8 mouse cellular contexts compared by ENCODE assay signal in genomic region chr1:89576985-89577384, GRCm38 (mm10).
DNase-seq lines count a peak whose midpoint lies in the region; ATAC-seq and TF ChIP-seq lines count a peak whose summit lies in the region.

No protein-coding gene starts in this region.

- H3K27me3 ChIP-seq in thymus, adult 2 months (ENCODE audit: control insufficient read depth, insufficient read depth, low read length), result peaks cover 8% of the 10 kb centered on the region; the same call in 1 of the 2 replicates
- H3K27me3 ChIP-seq in intestine, postnatal 0 days (replicated peaks; ENCODE audit: control insufficient read depth, insufficient read depth, low read length), result peaks cover 15% of the 10 kb centered on the region
- H3K27me3 ChIP-seq in limb, embryonic 14.5 days (ENCODE audit: control insufficient read depth, insufficient read depth, low read length), result peaks cover 8% of the 10 kb centered on the region
- no peaks in the 10 kb centered on the region for H3K27me3 ChIP-seq in neural tube, embryonic 15.5 days (replicated peaks)

- peak overlapping the region; percentile 35; the same call in 1 of the 2 replicates for H3K4me2 ChIP-seq in intestine, postnatal 0 days (replicated peaks; ENCODE audit: low read depth)
- H3K4me2 ChIP-seq in limb, embryonic 14.5 days (replicated peaks; ENCODE audit: low read depth, low read length, severe bottlenecking), result peak overlapping the region; percentile 40; the same call in 1 of the 2 replicates
- peak overlapping the region; percentile 59 for H3K4me2 ChIP-seq in neural tube, embryonic 15.5 days

- DNase-seq in thymus, postnatal 0 days (ENCODE audit: low spot score), result peak; percentile 42
- no peak for DNase-seq in thymus, adult 2 months
- DNase-seq in embryo, embryonic 11.5 days (ENCODE audit: low read depth, low spot score), result peak; percentile 66
- peak; percentile 61 for DNase-seq in gastrocnemius, postnatal 25 days
- DNase-seq in limb, embryonic 14.5 days (ENCODE audit: low spot score), result peak; percentile 82
- DNase-seq in natural killer cell, adult 2 months (ENCODE audit: low spot score in 2 of 2), result no peak

- no peaks in the 10 kb centered on the region for H3K36me3 ChIP-seq in thymus, adult 2 months (ENCODE audit: control insufficient read depth, insufficient read depth, low read length)
- no peaks in the 10 kb centered on the region for H3K36me3 ChIP-seq in intestine, postnatal 0 days (ENCODE audit: control insufficient read depth, insufficient read depth)
- H3K36me3 ChIP-seq in limb, embryonic 14.5 days (ENCODE audit: control insufficient read depth, insufficient read depth, low read length), result no peaks in the 10 kb centered on the region
- H3K36me3 ChIP-seq in neural tube, embryonic 15.5 days, result no peaks in the 10 kb centered on the region

- no peak for TF ChIP-seq CTCF in thymus, adult 2 months (IDR thresholded peaks at IDR 0.05; ENCODE audit: borderline replicate concordance, control insufficient read depth, extremely low read depth, insufficient read depth, low read length, poor library complexity)
- TF ChIP-seq CTCF in intestine, postnatal 0 days (IDR thresholded peaks at IDR 0.05; ENCODE audit: low read depth), result no peak

- no peak for TF ChIP-seq POLR2A in thymus, adult 2 months (IDR thresholded peaks at IDR 0.05; ENCODE audit: control insufficient read depth, extremely low read depth, insufficient read depth, low read length, poor library complexity)
- no peak for TF ChIP-seq POLR2A in limb, embryonic 14.5 days (IDR thresholded peaks at IDR 0.05; ENCODE audit: borderline replicate concordance, extremely low read depth, insufficient read depth, insufficient read length)

- ATAC-seq in intestine, postnatal 0 days, result no peak; the same call in 1 of the 2 replicates
- ATAC-seq in limb, embryonic 14.5 days (ENCODE audit: low FRiP score, low read depth), result peak; percentile 46; the same call in 1 of the 2 replicates
- peak; percentile 51 for ATAC-seq in neural tube, embryonic 15.5 days (ENCODE audit: low FRiP score)

- H3K9ac ChIP-seq in intestine, postnatal 0 days (ENCODE audit: low read depth, low read length), result no peak overlapping the region
- H3K9ac ChIP-seq in limb, embryonic 14.5 days (ENCODE audit: low read depth, low read length, severe bottlenecking), result no peak overlapping the region
- H3K9ac ChIP-seq in neural tube, embryonic 15.5 days (replicated peaks), result peak overlapping the region; percentile 49

- H3K9me3 ChIP-seq in intestine, postnatal 0 days (ENCODE audit: control insufficient read depth), result no peaks in the 10 kb centered on the region
- H3K9me3 ChIP-seq in limb, embryonic 14.5 days (ENCODE audit: control insufficient read depth, low read length), result no peaks in the 10 kb centered on the region
- H3K9me3 ChIP-seq in neural tube, embryonic 15.5 days (replicated peaks), result no peaks in the 10 kb centered on the region

- H3K4me1 ChIP-seq in thymus, adult 2 months (replicated peaks; ENCODE audit: control insufficient read depth, insufficient read depth, low read length), result peaks cover 5% of the 10 kb centered on the region; the same call in 1 of the 2 replicates
- H3K4me1 ChIP-seq in intestine, postnatal 0 days (replicated peaks; ENCODE audit: control insufficient read depth, insufficient read depth, low read length), result peaks cover 8% of the 10 kb centered on the region
- H3K4me1 ChIP-seq in limb, embryonic 14.5 days (ENCODE audit: control insufficient read depth, insufficient read depth, low read length), result peaks cover 23% of the 10 kb centered on the region
- peaks cover 62% of the 10 kb centered on the region for H3K4me1 ChIP-seq in neural tube, embryonic 15.5 days

- H3K4me3 ChIP-seq in thymus, adult 2 months (ENCODE audit: control insufficient read depth, insufficient read depth, low read length), result no peak overlapping the region
- no peak overlapping the region for H3K4me3 ChIP-seq in intestine, postnatal 0 days (ENCODE audit: low read depth, low read length)
- peak overlapping the region; percentile 11; the same call in 1 of the 2 replicates for H3K4me3 ChIP-seq in limb, embryonic 14.5 days (replicated peaks; ENCODE audit: low read length)
- H3K4me3 ChIP-seq in neural tube, embryonic 15.5 days (replicated peaks), result peak overlapping the region; percentile 32

- 25% methylated on average over 4 of the region's 4 CpGs for WGBS in thymus, adult 2 months
- WGBS in intestine, postnatal 0 days, result 19% methylated on average over 4 of the region's 4 CpGs
- whole genome bisulfite sequencing in limb, embryonic 14.5 days, result 15% methylated on average over 4 of the region's 4 CpGs
- 7% methylated on average over 4 of the region's 4 CpGs for WGBS in neural tube, embryonic 15.5 days

- no peak overlapping the region for H3K27ac ChIP-seq in thymus, adult 2 months (ENCODE audit: control insufficient read depth, insufficient read depth, low read length)
- no peak overlapping the region for H3K27ac ChIP-seq in intestine, postnatal 0 days (ENCODE audit: low read depth, low read length)
- peak overlapping the region; percentile 70 for H3K27ac ChIP-seq in limb, embryonic 14.5 days (replicated peaks; ENCODE audit: low read depth, low read length)
- peak overlapping the region; percentile 98 for H3K27ac ChIP-seq in neural tube, embryonic 15.5 days (replicated peaks)

Comparison
In these comparisons a context has a peak if more than half of its experiments do, and no peak if none do; other contexts are left out.
1. DNase-seq: peak in thymus, postnatal 0 days (single experiment), embryo, embryonic 11.5 days (single experiment), gastrocnemius, postnatal 25 days (single experiment) and limb, embryonic 14.5 days (single experiment); none in thymus, adult 2 months (single experiment) and natural killer cell, adult 2 months (0 of 2).
2. H3K27ac ChIP-seq: peak in limb, embryonic 14.5 days (single experiment) and neural tube, embryonic 15.5 days (single experiment); none in thymus, adult 2 months (single experiment) and intestine, postnatal 0 days (single experiment).
3. H3K4me3 ChIP-seq: peak in limb, embryonic 14.5 days (single experiment) and neural tube, embryonic 15.5 days (single experiment); none in thymus, adult 2 months (single experiment) and intestine, postnatal 0 days (single experiment).
4. Peak in every context shown above with its lines, with median percentiles within 50 percentile points of each other: H3K4me2 ChIP-seq.